Mouse (Mus musculus) embryonic facial prominence, embryonic 10.5 days (tissue): ENCODE data around the gene Mctp1. TPM values are rescaled to one million over a fixed set of nuclear protein-coding genes. Genes with fewer than 3 reads are reported as not detected.
"Not testable (repeated sequence)": the region's sequence is repeated elsewhere in the genome, so short reads cannot be mapped to it uniquely, and the experiment has no call there.

Experiments
- DNase-seq: peaks from one replicate; pipeline ENCODE4 v3.0.0-alpha.2; 2017; ENCODE audit warnings: low spot score
- H3K27ac ChIP-seq: fragments of 300-500 bp; sonication (generic); replicated peaks from 2 replicates; pipeline ENCODE4 v1.5.1; 2016; ENCODE audit warnings: mild to moderate bottlenecking
- H3K27me3 ChIP-seq: fragments of 300-500 bp; sonication (generic); replicated peaks from 2 replicates; pipeline ENCODE4 v1.6.1; 2016; ENCODE audit warnings: low read depth, mild to moderate bottlenecking; ENCODE audit not compliant: poor library complexity, severe bottlenecking
- H3K36me3 ChIP-seq: fragments of 300-500 bp; sonication (generic); replicated peaks from 2 replicates; pipeline ENCODE4 v1.6.1; 2016; ENCODE audit warnings: mild to moderate bottlenecking, moderate library complexity
- H3K4me1 ChIP-seq: fragments of 300-500 bp; sonication (generic); 2 replicates; pipeline ENCODE4 v1.6.1; 2016
- H3K4me3 ChIP-seq: fragments of 300-500 bp; sonication (generic); 2 replicates; pipeline ENCODE4 v1.5.1; 2016; ENCODE audit warnings: mild to moderate bottlenecking, moderate library complexity
- H3K9me3 ChIP-seq: fragments of 300-500 bp; sonication (generic); 2 replicates; pipeline ENCODE4 v1.6.1; 2016; ENCODE audit warnings: mild to moderate bottlenecking
- WGBS: fragments of 180-500 bp; shearing (Covaris S2); methylation state at CpG from one replicate; pipeline ENCODE4 v1.1.7; 2016; 5-methylcytosine and 5-hydroxymethylcytosine counted together
- polyA plus RNA-seq: library from polyadenylated mRNA; unstranded; fragments of >200 nt; fragmentation: Nextera tagmentation; extraction: Ambion mirVana; gene quantifications from 2 replicates; pipeline ENCODE4 v1.2.1, GENCODE M21; 2016

Mctp1 gene
- polyA plus RNA-seq, 1 experiment from 2014 or later = 1.4 TPM

- H3K9me3 ChIP-seq = no peaks in the 10 kb centered on the region
- no peaks in the 10 kb centered on the region for H3K27me3 ChIP-seq
- no peak for DNase-seq
- peaks cover 29% of the 10 kb centered on the region for H3K4me1 ChIP-seq
- no peaks in the 10 kb centered on the region for H3K36me3 ChIP-seq
- H3K27ac ChIP-seq = no peak overlapping the region
- H3K4me3 ChIP-seq = no peak overlapping the region
- WGBS = 66% methylated on average over 5 of the region's 5 CpGs
Measured at GRCm38 (mm10) chr13:76932933-76933332, 548.6 kb downstream of the Mctp1 start.

DNA sequence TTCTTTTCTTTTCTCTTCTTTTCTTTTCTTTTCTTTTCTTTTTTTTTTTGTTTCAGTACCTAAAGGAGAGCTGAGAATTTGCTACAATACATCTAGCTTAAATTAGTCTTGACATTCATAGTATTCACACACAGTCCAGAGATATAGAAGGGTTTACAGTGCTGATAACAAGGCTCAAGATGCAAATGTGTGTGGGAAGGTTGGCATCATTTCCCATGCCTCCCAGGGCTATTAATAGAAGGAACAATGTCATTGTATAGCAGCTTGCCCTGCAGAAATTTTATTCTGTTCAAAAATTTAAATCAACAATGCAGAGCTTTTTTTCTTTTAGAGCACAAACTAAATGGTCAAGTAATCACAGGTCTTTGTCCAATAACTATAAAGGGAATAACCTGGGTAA is 564.9 kb downstream of the Mctp1 start:
- no peak overlapping the region for H3K27ac ChIP-seq

GRCm38 (mm10) chr13:76967588-76967987 is 583.3 kb downstream of the Mctp1 start:
- no peak overlapping the region for H3K4me3 ChIP-seq
- H3K36me3 ChIP-seq = no peaks in the 10 kb centered on the region
- H3K27ac ChIP-seq = no peak overlapping the region
- H3K9me3 ChIP-seq = no peaks in the 10 kb centered on the region
- H3K27me3 ChIP-seq = no peaks in the 10 kb centered on the region
- peaks cover 9% of the 10 kb centered on the region for H3K4me1 ChIP-seq
- no peak for DNase-seq

More for the DNA sequence above, 564.9 kb downstream of the Mctp1 start:
- no peaks in the 10 kb centered on the region for H3K4me1 ChIP-seq
- no peaks in the 10 kb centered on the region for H3K9me3 ChIP-seq
- no peak for DNase-seq
- no peaks in the 10 kb centered on the region for H3K27me3 ChIP-seq
- H3K4me3 ChIP-seq = no peak overlapping the region
- no peaks in the 10 kb centered on the region for H3K36me3 ChIP-seq

- 0% methylated on average over 2 of the region's 2 CpGs for WGBS
- H3K36me3 ChIP-seq = no peaks in the 10 kb centered on the region
- no peaks in the 10 kb centered on the region for H3K9me3 ChIP-seq
- DNase-seq = peak; percentile 59
- H3K4me3 ChIP-seq = no peak overlapping the region
- peaks cover 9% of the 10 kb centered on the region for H3K4me1 ChIP-seq
- no peaks in the 10 kb centered on the region for H3K27me3 ChIP-seq
- H3K27ac ChIP-seq = no peak overlapping the region
Measured at GRCm38 (mm10) chr13:76969386-76969785, 585.1 kb downstream of the Mctp1 start.

DNA sequence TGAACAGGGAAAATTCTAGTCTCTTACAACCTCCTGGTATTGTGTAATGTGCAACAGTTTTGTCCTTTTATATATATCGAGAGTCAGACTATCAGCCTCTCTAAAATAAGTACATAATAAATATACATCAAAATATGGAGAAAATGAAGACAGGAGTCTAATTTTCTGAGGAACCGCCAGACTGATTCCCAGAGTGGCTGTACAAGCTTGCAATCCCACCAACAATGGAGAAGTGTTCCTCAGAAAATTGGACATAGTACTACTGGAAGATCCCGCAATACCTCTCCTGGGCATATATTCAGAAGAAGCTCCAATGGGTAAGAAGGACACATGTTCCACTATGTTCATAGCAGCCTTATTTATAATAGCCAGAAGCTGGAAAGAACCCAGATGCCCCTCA is 586.7 kb downstream of the Mctp1 start:
- H3K27ac ChIP-seq, H3K27me3 ChIP-seq, H3K36me3 ChIP-seq, H3K9me3 ChIP-seq, H3K4me1 ChIP-seq, DNase-seq, H3K4me3 ChIP-seq: not testable (repeated sequence)
- WGBS = 94% methylated on average over 3 of the region's 3 CpGs

DNA sequence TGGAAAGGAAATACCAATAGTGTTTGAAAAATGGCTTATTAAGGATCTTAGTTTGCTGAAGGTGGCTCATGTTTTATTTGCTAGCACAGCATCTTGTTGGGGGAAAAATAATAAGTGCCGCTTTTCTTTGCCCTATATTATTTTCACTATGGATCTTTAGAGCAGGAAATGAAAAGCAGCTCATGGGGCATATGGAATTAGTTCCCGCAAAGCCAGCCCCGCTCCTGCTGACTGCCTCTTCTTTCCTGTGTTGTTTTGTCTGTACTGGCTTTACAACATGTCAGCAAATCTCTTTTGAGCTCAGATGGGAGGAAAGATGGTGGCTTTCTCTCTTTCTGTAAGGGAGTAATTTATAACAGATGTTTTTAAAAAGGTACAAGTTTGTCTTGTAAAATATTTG is 618.3 kb downstream of the Mctp1 start:
- WGBS = 41% methylated on average over 3 of the region's 3 CpGs
- Histone ChIP-seq H3K9me3 (no peaks in the 10 kb centered on the region), H3K4me1 (peaks cover 14% of the 10 kb centered on the region), H3K27me3 (no peaks in the 10 kb centered on the region), H3K27ac (peak overlapping the region; percentile 16), H3K36me3 (no peaks in the 10 kb centered on the region), H3K4me3 (no peak overlapping the region)
- peak; percentile 40 for DNase-seq

DNA sequence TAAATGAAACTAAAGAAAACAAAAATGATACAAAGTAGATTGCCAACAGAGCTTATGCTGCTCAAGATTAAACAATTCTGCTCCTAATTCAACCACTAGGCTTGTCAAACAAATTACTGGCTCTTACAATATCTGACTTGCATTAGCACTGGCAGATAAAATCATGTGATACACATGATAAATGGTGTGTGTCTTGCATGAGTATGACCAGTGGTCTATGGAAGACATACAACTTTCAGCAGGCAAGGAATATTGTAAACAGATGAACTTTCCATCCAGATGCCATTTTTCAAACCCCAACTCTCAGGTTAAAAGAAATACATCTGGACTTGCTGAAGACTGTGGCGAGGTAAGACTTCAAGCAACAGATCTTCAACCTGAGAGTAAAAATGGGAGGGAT is 619.3 kb downstream of the Mctp1 start:
- no peaks in the 10 kb centered on the region for H3K36me3 ChIP-seq
- no peak for DNase-seq
- H3K27me3 ChIP-seq = no peaks in the 10 kb centered on the region
- no peak overlapping the region for H3K4me3 ChIP-seq
- peaks cover 14% of the 10 kb centered on the region for H3K4me1 ChIP-seq
- WGBS = 79% methylated on average over 1 of the region's 1 CpGs
- no peaks in the 10 kb centered on the region for H3K9me3 ChIP-seq
- H3K27ac ChIP-seq = no peak overlapping the region

- Histone ChIP-seq H3K4me3 (no peak overlapping the region), H3K4me1 (no peaks in the 10 kb centered on the region), H3K27me3 (no peaks in the 10 kb centered on the region), H3K27ac (no peak overlapping the region), H3K9me3 (no peaks in the 10 kb centered on the region), H3K36me3 (no peaks in the 10 kb centered on the region)
- 89% methylated on average over 2 of the region's 2 CpGs for WGBS
- DNase-seq = no peak
Measured at GRCm38 (mm10) chr13:77018851-77019250, 634.5 kb downstream of the Mctp1 start.

DNA sequence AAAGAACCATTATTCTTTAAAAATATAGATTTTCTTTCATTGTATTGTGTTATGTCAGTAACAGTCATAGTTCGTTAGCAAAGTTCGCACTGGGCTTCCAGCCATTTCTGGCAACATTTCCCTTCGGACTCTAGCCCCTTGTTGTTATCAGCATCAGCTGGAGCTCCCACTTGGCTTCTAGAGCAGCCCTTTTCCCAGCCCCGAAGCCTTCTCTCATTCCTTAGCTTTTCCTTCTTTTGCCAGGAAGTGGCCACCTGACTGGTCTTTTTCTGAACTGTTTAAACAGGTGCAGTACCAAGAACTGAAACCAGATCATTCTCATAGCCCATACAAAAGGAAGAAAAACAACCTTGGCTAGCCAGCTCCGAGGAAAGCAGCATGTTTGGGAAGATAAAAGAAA is 645.3 kb downstream of the Mctp1 start:
- Histone ChIP-seq H3K36me3 (no peaks in the 10 kb centered on the region), H3K27ac (no peak overlapping the region), H3K4me3 (no peak overlapping the region), H3K27me3 (no peaks in the 10 kb centered on the region), H3K4me1 (no peaks in the 10 kb centered on the region), H3K9me3 (no peaks in the 10 kb centered on the region)
- WGBS = 69% methylated on average over 5 of the region's 5 CpGs
- DNase-seq = no peak

GRCm38 (mm10) chr13:77043375-77043774 is 659.0 kb downstream of the Mctp1 start:
- WGBS = 84% methylated on average over 1 of the region's 1 CpGs
- H3K27ac ChIP-seq = no peak overlapping the region
- H3K36me3 ChIP-seq = peaks cover 29% of the 10 kb centered on the region
- no peak overlapping the region for H3K4me3 ChIP-seq
- DNase-seq = no peak
- no peaks in the 10 kb centered on the region for H3K27me3 ChIP-seq
- H3K4me1 ChIP-seq = no peaks in the 10 kb centered on the region
- H3K9me3 ChIP-seq = no peaks in the 10 kb centered on the region

GRCm38 (mm10) chr13:77045375-77045774 is 661.0 kb downstream of the Mctp1 start:
- Histone ChIP-seq H3K36me3 (peaks cover 37% of the 10 kb centered on the region), H3K27ac (no peak overlapping the region), H3K27me3 (no peaks in the 10 kb centered on the region), H3K4me1 (no peaks in the 10 kb centered on the region), H3K4me3 (no peak overlapping the region), H3K9me3 (no peaks in the 10 kb centered on the region)
- WGBS = 91% methylated on average over 1 of the region's 1 CpGs
- DNase-seq = no peak

GRCm38 (mm10) chr13:77046416-77046815 is 662.1 kb downstream of the Mctp1 start:
- Histone ChIP-seq H3K27ac (no peak overlapping the region), H3K4me1 (no peaks in the 10 kb centered on the region), H3K36me3 (peaks cover 36% of the 10 kb centered on the region), H3K9me3 (no peaks in the 10 kb centered on the region), H3K4me3 (no peak overlapping the region), H3K27me3 (no peaks in the 10 kb centered on the region)
- no peak for DNase-seq
- 93% methylated on average over 10 of the region's 10 CpGs for WGBS

DNA sequence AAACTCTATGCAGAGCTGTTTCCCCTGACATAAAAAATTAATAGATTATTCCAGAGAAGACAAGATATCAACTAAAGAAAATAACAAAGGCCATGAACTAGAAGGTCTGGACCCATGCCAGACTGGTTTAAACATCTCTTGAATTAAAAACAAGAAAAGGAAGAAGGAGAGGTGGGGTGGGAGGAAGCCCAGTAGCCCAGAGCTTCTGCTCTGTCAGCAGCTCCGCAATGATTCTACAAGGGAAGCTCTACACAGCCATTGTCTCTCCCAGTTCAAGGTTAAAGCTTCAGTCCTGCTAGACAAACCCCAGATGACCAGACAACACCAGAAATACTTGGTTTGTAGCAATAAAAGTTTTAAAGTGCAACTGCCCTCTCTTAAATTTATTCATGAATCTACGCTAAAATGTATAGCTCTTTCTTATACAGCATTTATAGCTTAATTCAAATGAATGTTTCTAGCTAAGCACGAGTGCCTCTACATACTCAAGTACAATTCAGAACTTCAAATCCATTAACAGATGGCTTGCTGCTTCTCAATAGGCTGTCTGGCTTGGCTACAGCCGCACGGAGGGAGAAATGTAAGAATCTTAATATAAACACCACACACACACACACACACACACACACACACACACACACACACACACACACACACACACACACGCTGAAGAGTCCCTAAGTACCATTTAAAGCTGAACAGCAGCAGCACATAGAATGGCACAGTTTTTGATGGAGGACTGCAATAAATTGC is 663.0 kb downstream of the Mctp1 start:
- no peaks in the 10 kb centered on the region for H3K9me3 ChIP-seq
- H3K4me1 ChIP-seq = no peaks in the 10 kb centered on the region
- no peak for DNase-seq
- no peaks in the 10 kb centered on the region for H3K27me3 ChIP-seq
- H3K36me3 ChIP-seq = peaks cover 35% of the 10 kb centered on the region
- H3K27ac ChIP-seq = no peak overlapping the region
- H3K4me3 ChIP-seq = no peak overlapping the region
- 90% methylated on average over 6 of the region's 6 CpGs for WGBS
